Mouse (Mus musculus) spleen, adult 2 months (tissue): Measurements from ENCODE around the gene St6gal1. TPM values are rescaled to one million over a fixed set of nuclear protein-coding genes. Genes with fewer than 3 reads are reported as not detected.
A peak's percentile ranks its signal among the peaks of the same experiment; 100 is the strongest.

Experiments used
- DNase-seq, 2 experiments: peaks; one replicate each; pipeline versions ENCODE4 v3.0.0 to v3.0.0-alpha.2; 2012 to 2021; ENCODE audit warnings: low spot score in 2 of 2, low read depth in 1 of 2
- H3K27ac ChIP-seq: fragments of 200-500 bp; 2 replicates; pipeline ENCODE4 v1.5.1; 2012; ENCODE audit warnings: low read length, inconsistent platforms; ENCODE audit not compliant: insufficient read depth
- H3K27me3 ChIP-seq: fragments of 200-500 bp; 2 replicates; pipeline ENCODE4 v1.6.1; 2012; ENCODE audit warnings: mild to moderate bottlenecking, moderate library complexity, low read length, inconsistent platforms; ENCODE audit not compliant: control insufficient read depth, insufficient read depth
- H3K36me3 ChIP-seq: fragments of 200-500 bp; 2 replicates; pipeline ENCODE4 v1.6.1; 2012; ENCODE audit warnings: mild to moderate bottlenecking, low read length, inconsistent platforms; ENCODE audit not compliant: control insufficient read depth, insufficient read depth
- H3K4me1 ChIP-seq: fragments of 200-500 bp; 2 replicates; pipeline ENCODE4 v1.6.1; 2011; ENCODE audit warnings: inconsistent platforms; ENCODE audit not compliant: control insufficient read depth, insufficient read depth, insufficient read length
- H3K4me3 ChIP-seq: fragments of 200-500 bp; 2 replicates; pipeline ENCODE4 v1.5.1; 2011; ENCODE audit warnings: mild to moderate bottlenecking, inconsistent platforms; ENCODE audit not compliant: insufficient read depth, insufficient read length; ENCODE audit errors: extremely low read depth
- CTCF ChIP-seq: fragments of 200-500 bp; IDR thresholded peaks from 2 replicates; pipeline ENCODE4 v1.5.1; 2011; ENCODE audit warnings: mild to moderate bottlenecking, inconsistent platforms; ENCODE audit not compliant: insufficient read depth, insufficient read length, insufficient replicate concordance; ENCODE audit errors: extremely low read depth
- POLR2A ChIP-seq: fragments of 200-500 bp; IDR thresholded peaks from 2 replicates; pipeline ENCODE4 v1.6.1; 2011; ENCODE audit warnings: low read depth, low read length, inconsistent platforms
- WGBS: fragments of 180-500 bp; shearing (Covaris S2); methylation state at CpG from one replicate; pipeline ENCODE4 v1.1.7; 2018; 5-methylcytosine and 5-hydroxymethylcytosine counted together
- polyA plus RNA-seq: library from polyadenylated mRNA; depleted of rRNA; stranded (reverse); fragments of >200 nt; gene quantifications from 2 replicates; pipeline ENCODE4 v1.2.3, GENCODE M21; 2012

The St6gal1 gene
- polyA plus RNA-seq, 1 experiment = 30.5 TPM

GRCm38 (mm10) chr16:23286380-23287097 is 62.0 kb downstream of the St6gal1 start:
- peak; percentile 60 to 74 for DNase-seq
- Histone ChIP-seq H3K4me3 (no peak overlapping the region), H3K27ac (peak overlapping the region; percentile 78), H3K27me3 (no peaks in the 10 kb centered on the region), H3K36me3 (no peaks in the 10 kb centered on the region), H3K4me1 (peaks cover 49% of the 10 kb centered on the region)
- WGBS = 28% methylated on average over 11 of the region's 11 CpGs
- TF ChIP-seq POLR2A (peak; percentile 26), CTCF (no peak)

- Histone ChIP-seq H3K4me1 (peaks cover 40% of the 10 kb centered on the region), H3K27ac (peak overlapping the region; percentile 78), H3K4me3 (no peak overlapping the region), H3K36me3 (no peaks in the 10 kb centered on the region), H3K27me3 (no peaks in the 10 kb centered on the region)
- TF ChIP-seq CTCF (no peak), POLR2A (no peak)
- DNase-seq = peak; percentile 42 to 63
- WGBS = 62% methylated on average over 10 of the region's 10 CpGs
Measured at GRCm38 (mm10) chr16:23287312-23288040, 62.9 kb downstream of the St6gal1 start.

- no peak for TF ChIP-seq POLR2A
- TF ChIP-seq CTCF = no peak
- no peak overlapping the region for H3K4me3 ChIP-seq
- H3K4me1 ChIP-seq = peaks cover 37% of the 10 kb centered on the region
- H3K27me3 ChIP-seq = no peaks in the 10 kb centered on the region
- 88% methylated on average over 9 of the region's 9 CpGs for WGBS
- no peaks in the 10 kb centered on the region for H3K36me3 ChIP-seq
- DNase-seq = peak in 1 of 2 experiments; percentile 3
- H3K27ac ChIP-seq = peak overlapping the region; percentile 54
Measured at GRCm38 (mm10) chr16:23288103-23288502, 63.6 kb downstream of the St6gal1 start.

GRCm38 (mm10) chr16:23289424-23289823 is 64.9 kb downstream of the St6gal1 start:
- WGBS = 92% methylated on average over 6 of the region's 6 CpGs
- no peak for DNase-seq
- Histone ChIP-seq H3K36me3 (no peaks in the 10 kb centered on the region), H3K27me3 (no peaks in the 10 kb centered on the region), H3K4me1 (peaks cover 27% of the 10 kb centered on the region), H3K27ac (no peak overlapping the region), H3K4me3 (no peak overlapping the region)
- TF ChIP-seq POLR2A (no peak), CTCF (no peak)

- Histone ChIP-seq H3K4me1 (peaks cover 21% of the 10 kb centered on the region), H3K4me3 (no peak overlapping the region), H3K27me3 (no peaks in the 10 kb centered on the region), H3K27ac (no peak overlapping the region), H3K36me3 (no peaks in the 10 kb centered on the region)
- DNase-seq = no peak
- TF ChIP-seq POLR2A = no peak
- no peak for TF ChIP-seq CTCF
- 66% methylated on average over 9 of the region's 9 CpGs for WGBS
Measured at GRCm38 (mm10) chr16:23290171-23290570, 65.6 kb downstream of the St6gal1 start.

GRCm38 (mm10) chr16:23291521-23291920 is 67.0 kb downstream of the St6gal1 start:
- Histone ChIP-seq H3K27me3 (no peaks in the 10 kb centered on the region), H3K27ac (no peak overlapping the region), H3K4me3 (no peak overlapping the region), H3K36me3 (peaks cover 4% of the 10 kb centered on the region), H3K4me1 (peaks cover 14% of the 10 kb centered on the region)
- no peak for DNase-seq
- 86% methylated on average over 5 of the region's 5 CpGs for WGBS
- TF ChIP-seq POLR2A (no peak), CTCF (no peak)
